Mouse (Mus musculus) embryonic facial prominence, embryonic 15.5 days (tissue): ENCODE results near the gene Olfr913. TPM values are rescaled to one million over a fixed set of nuclear protein-coding genes. Genes with fewer than 3 reads are reported as not detected.

Experiments
- ATAC-seq: fragments of 200-750 bp; cut with Nextera tagmentation; 2 replicates; pipeline ENCODE4 v1.8.0; 2017; ENCODE audit warnings: low read depth, moderate TSS enrichment; ENCODE audit not compliant: insufficient number of reproducible peaks, low FRiP score, low TSS enrichment
- H3K27ac ChIP-seq: fragments of 300-500 bp; sonication (generic); replicated peaks from 2 replicates; pipeline ENCODE4 v1.5.1; 2015; ENCODE audit warnings: mild to moderate bottlenecking, inconsistent platforms
- H3K27me3 ChIP-seq: fragments of 300-500 bp; sonication (generic); 2 replicates; pipeline ENCODE4 v1.6.1; 2015; ENCODE audit warnings: inconsistent platforms
- H3K36me3 ChIP-seq: fragments of 300-500 bp; sonication (generic); 2 replicates; pipeline ENCODE4 v1.6.1; 2015; ENCODE audit warnings: mild to moderate bottlenecking, inconsistent platforms
- H3K4me1 ChIP-seq: fragments of 300-500 bp; sonication (generic); 2 replicates; pipeline ENCODE4 v1.6.1; 2015; ENCODE audit warnings: inconsistent platforms
- H3K4me2 ChIP-seq: fragments of 300-500 bp; sonication (generic); replicated peaks from 2 replicates; pipeline ENCODE4 v1.6.1; 2015; ENCODE audit warnings: mild to moderate bottlenecking, inconsistent platforms
- H3K4me3 ChIP-seq: fragments of 300-500 bp; sonication (generic); replicated peaks from 2 replicates; pipeline ENCODE4 v1.5.1; 2015; ENCODE audit warnings: mild to moderate bottlenecking, inconsistent platforms
- H3K9ac ChIP-seq: fragments of 300-500 bp; sonication (generic); 2 replicates; pipeline ENCODE4 v1.6.1; 2015; ENCODE audit warnings: inconsistent platforms
- H3K9me3 ChIP-seq: fragments of 300-500 bp; sonication (generic); replicated peaks from 2 replicates; pipeline ENCODE4 v1.6.1; 2016; ENCODE audit warnings: inconsistent platforms
- WGBS: fragments of 180-500 bp; shearing (Covaris S2); methylation state at CpG from one replicate; pipeline ENCODE4 v1.1.7; 2015; 5-methylcytosine and 5-hydroxymethylcytosine counted together
- polyA plus RNA-seq: library from polyadenylated mRNA; unstranded; fragments of >200 nt; fragmentation: Nextera tagmentation; extraction: Ambion mirVana; gene quantifications from 2 replicates; pipeline ENCODE4 v1.2.1, GENCODE M21; 2015

Olfr913 gene
- polyA plus RNA-seq = not detected in 2 replicates

GRCm38 (mm10) chr9:38592459-38592858 lies at the start of gene Olfr913:
Gene Olfr913 (plus strand): TSS chr9:38592759.
- 57% methylated on average over 2 of the region's 2 CpGs for WGBS
- Histone ChIP-seq H3K9ac (no peak within 1 kb of the TSS), H3K4me2 (no peak within 1 kb of the TSS), H3K4me3 (no peak within 1 kb of the TSS), H3K36me3 (no peaks in the 10 kb centered on the region), H3K27me3 (no peaks in the 10 kb centered on the region), H3K9me3 (no peaks in the 10 kb centered on the region), H3K27ac (no peak within 1 kb of the TSS), H3K4me1 (no peaks in the 10 kb centered on the region)
- no peak for ATAC-seq

- Histone ChIP-seq H3K36me3 (no peaks in the 10 kb centered on the region), H3K4me3 (no peak within 1 kb of the TSS), H3K9ac (no peak within 1 kb of the TSS), H3K4me1 (no peaks in the 10 kb centered on the region), H3K9me3 (no peaks in the 10 kb centered on the region), H3K27ac (no peak within 1 kb of the TSS), H3K4me2 (no peak within 1 kb of the TSS), H3K27me3 (no peaks in the 10 kb centered on the region)
- ATAC-seq = no peak
- 80% methylated on average over 1 of the region's 1 CpGs for WGBS
Measured at GRCm38 (mm10) chr9:38579878-38580277, 12.7 kb upstream of the Olfr913 start, which contains the start of gene Olfr912. Gene Olfr912 (plus strand): TSS chr9:38580178.

- Histone ChIP-seq H3K4me3 (no peak overlapping the region), H3K27me3 (no peaks in the 10 kb centered on the region), H3K9ac (no peak overlapping the region), H3K27ac (no peak overlapping the region), H3K36me3 (no peaks in the 10 kb centered on the region), H3K4me1 (no peaks in the 10 kb centered on the region), H3K4me2 (no peak overlapping the region), H3K9me3 (no peaks in the 10 kb centered on the region)
- WGBS = 48% methylated on average over 1 of the region's 1 CpGs
- no peak for ATAC-seq
Measured at GRCm38 (mm10) chr9:38591056-38591455, 1.5 kb upstream of the Olfr913 start.

GRCm38 (mm10) chr9:38604802-38605201 lies 12.2 kb downstream of the Olfr913 start, which contains the start of gene Olfr914:
Gene Olfr914 (plus strand): TSS chr9:38605102.
- 58% methylated on average over 2 of the region's 2 CpGs for WGBS
- H3K4me2 ChIP-seq = no peak within 1 kb of the TSS
- no peak for ATAC-seq

GRCm38 (mm10) chr9:38632406-38632805 lies 39.8 kb downstream of the Olfr913 start:
- Histone ChIP-seq H3K4me2 (no peak overlapping the region), H3K9me3 (no peaks in the 10 kb centered on the region), H3K27ac (no peak overlapping the region), H3K4me3 (no peak overlapping the region), H3K4me1 (no peaks in the 10 kb centered on the region), H3K9ac (no peak overlapping the region), H3K27me3 (no peaks in the 10 kb centered on the region), H3K36me3 (no peaks in the 10 kb centered on the region)
- WGBS = 79% methylated on average over 4 of the region's 4 CpGs
- no peak for ATAC-seq

More at GRCm38 (mm10) chr9:38604802-38605201, 12.2 kb downstream of the Olfr913 start, which contains the start of gene Olfr914:
- H3K4me3 ChIP-seq = no peak within 1 kb of the TSS
- H3K27me3 ChIP-seq = no peaks in the 10 kb centered on the region
- no peak within 1 kb of the TSS for H3K27ac ChIP-seq
- no peak within 1 kb of the TSS for H3K9ac ChIP-seq
- no peaks in the 10 kb centered on the region for H3K9me3 ChIP-seq
- no peaks in the 10 kb centered on the region for H3K36me3 ChIP-seq
- no peaks in the 10 kb centered on the region for H3K4me1 ChIP-seq

Other genes with a start within 250 kb of the Olfr913 start
- gene Olfr898, start 244.3 kb upstream of the Olfr913 start, polyA plus RNA-seq = not detected in 2 replicates
- gene Olfr250, start 225.9 kb upstream of the Olfr913 start, polyA plus RNA-seq = 0.11 and 0.20 TPM in 2 replicates
- not detected in 2 replicates for gene Olfr251, start 215.7 kb upstream of the Olfr913 start, polyA plus RNA-seq
- not detected in 2 replicates for gene Olfr147, start 191.1 kb upstream of the Olfr913 start, polyA plus RNA-seq
- not detected in 2 replicates for gene Olfr901, start 163.3 kb upstream of the Olfr913 start, polyA plus RNA-seq
- gene Olfr902, start 145.1 kb upstream of the Olfr913 start, polyA plus RNA-seq = not detected in 2 replicates
- not detected in 2 replicates for gene Olfr904, start 129.6 kb upstream of the Olfr913 start, polyA plus RNA-seq
- 0.05 TPM in 1 of 2 replicates, not detected in the other for gene Olfr905, start 121.7 kb upstream of the Olfr913 start, polyA plus RNA-seq
- gene Olfr906, start 105.7 kb upstream of the Olfr913 start, polyA plus RNA-seq = not detected in 2 replicates
- gene Olfr907, start 97.0 kb upstream of the Olfr913 start, polyA plus RNA-seq = not detected in 2 replicates
- gene Olfr911-ps1, start 71.2 kb upstream of the Olfr913 start, polyA plus RNA-seq = not detected in 2 replicates
- 0.11 TPM in 1 of 2 replicates, not detected in the other for gene Olfr910, start 54.9 kb upstream of the Olfr913 start, polyA plus RNA-seq
- not detected in 2 replicates for gene Olfr912, start 12.6 kb upstream of the Olfr913 start, polyA plus RNA-seq
- gene Olfr914, start 12.3 kb downstream of the Olfr913 start, polyA plus RNA-seq = not detected in 2 replicates
- not detected in 2 replicates for gene Olfr916, start 67.1 kb downstream of the Olfr913 start, polyA plus RNA-seq
- gene Olfr917, start 73.1 kb downstream of the Olfr913 start, polyA plus RNA-seq = not detected in 2 replicates
- gene Olfr918, start 81.8 kb downstream of the Olfr913 start, polyA plus RNA-seq = 0.05 TPM in 1 of 2 replicates, not detected in the other
- not detected in 2 replicates for gene Olfr919, start 110.9 kb downstream of the Olfr913 start, polyA plus RNA-seq
- gene Vwa5a, start 125.5 kb downstream of the Olfr913 start, polyA plus RNA-seq = 28.9 and 30.4 TPM in 2 replicates
- 0.04 TPM in 1 of 2 replicates, not detected in the other for gene Olfr920, start 159.5 kb downstream of the Olfr913 start, polyA plus RNA-seq
- not detected in 2 replicates for gene Olfr921, start 180.3 kb downstream of the Olfr913 start, polyA plus RNA-seq
- not detected in 2 replicates for gene Olfr922, start 221.9 kb downstream of the Olfr913 start, polyA plus RNA-seq
- 0.70 and 0.88 TPM in 2 replicates for gene Olfr923, start 233.8 kb downstream of the Olfr913 start, polyA plus RNA-seq